Mouse (Mus musculus) heart, adult 2 months (tissue): ENCODE data around the gene Avil. TPM values are rescaled to one million over a fixed set of nuclear protein-coding genes. Genes with fewer than 3 reads are reported as not detected.

Experiments used
- DNase-seq, 2 experiments: peaks; one replicate each; pipeline ENCODE4 v3.0.0; 2021
- H3K27ac ChIP-seq: fragments of 200-600 bp; 2 replicates; pipeline ENCODE4 v1.8.1; 2022
- H3K27me3 ChIP-seq: fragments of 200-500 bp; 2 replicates; pipeline ENCODE4 v1.6.1; 2012; ENCODE audit warnings: mild to moderate bottlenecking, low read length, inconsistent platforms, mixed read lengths; ENCODE audit not compliant: control insufficient read depth, insufficient read depth
- H3K36me3 ChIP-seq: fragments of 200-500 bp; 2 replicates; pipeline ENCODE4 v1.6.1; 2012; ENCODE audit warnings: low read length, inconsistent platforms; ENCODE audit not compliant: control insufficient read depth, insufficient read depth
- H3K4me1 ChIP-seq: fragments of 200-500 bp; 2 replicates; pipeline ENCODE4 v1.6.1; 2011; ENCODE audit warnings: low read length; ENCODE audit not compliant: control insufficient read depth, insufficient read depth
- H3K4me3 ChIP-seq: fragments of 200-600 bp; 2 replicates; pipeline ENCODE4 v1.8.1; 2022
- H3K79me2 ChIP-seq: fragments of 200-500 bp; replicated peaks from 2 replicates; pipeline ENCODE4 v1.6.1; 2012; ENCODE audit warnings: mild to moderate bottlenecking, inconsistent platforms, low read length, moderate library complexity, mixed read lengths; ENCODE audit not compliant: control insufficient read depth, insufficient read depth
- H3K9ac ChIP-seq: fragments of 200-500 bp; 2 replicates; pipeline ENCODE4 v1.6.1; 2012; ENCODE audit warnings: low read depth, mild to moderate bottlenecking, control low read depth, inconsistent platforms, low read length, mixed read lengths
- CTCF ChIP-seq: fragments of 200-600 bp; IDR thresholded peaks from 2 replicates; pipeline ENCODE4 v1.8.1; 2022; ENCODE audit warnings: antibody characterized with exemption, mild to moderate bottlenecking, moderate library complexity
- EP300 ChIP-seq: fragments of 200-500 bp; IDR thresholded peaks from 2 replicates; pipeline ENCODE4 v1.6.1; 2011; ENCODE audit warnings: low read depth, low read length, control low read depth; ENCODE audit not compliant: insufficient read depth
- POLR2A ChIP-seq: fragments of 200-500 bp; IDR thresholded peaks from 2 replicates; pipeline ENCODE4 v1.6.1; 2011; ENCODE audit warnings: mild to moderate bottlenecking, low read depth, low read length, control low read depth; ENCODE audit not compliant: insufficient read depth
- WGBS: fragments of 180-500 bp; shearing (Covaris S2); methylation state at CpG from one replicate; pipeline ENCODE4 v1.1.7; 2018; 5-methylcytosine and 5-hydroxymethylcytosine counted together
- intact Hi-C: fragments of 180-260 bp; cut with DNase I; formaldehyde crosslinking; loops from one replicate; pipeline ENCODE4 v1.15.1; 2025
- polyA plus RNA-seq: library from polyadenylated mRNA; depleted of rRNA; stranded (reverse); fragments of >200 nt; gene quantifications from 2 replicates; pipeline ENCODE4 v1.2.3, GENCODE M21; 2012
- total RNA-seq, 2 experiments: library from RNA; stranded (reverse); gene quantifications; 2 replicates each; pipeline ENCODE4 v1.2.3; 2021

Avil gene
- total and polyA plus RNA-seq, 3 experiments = 0.29 to 0.48 (median 0.34) TPM

DNA sequence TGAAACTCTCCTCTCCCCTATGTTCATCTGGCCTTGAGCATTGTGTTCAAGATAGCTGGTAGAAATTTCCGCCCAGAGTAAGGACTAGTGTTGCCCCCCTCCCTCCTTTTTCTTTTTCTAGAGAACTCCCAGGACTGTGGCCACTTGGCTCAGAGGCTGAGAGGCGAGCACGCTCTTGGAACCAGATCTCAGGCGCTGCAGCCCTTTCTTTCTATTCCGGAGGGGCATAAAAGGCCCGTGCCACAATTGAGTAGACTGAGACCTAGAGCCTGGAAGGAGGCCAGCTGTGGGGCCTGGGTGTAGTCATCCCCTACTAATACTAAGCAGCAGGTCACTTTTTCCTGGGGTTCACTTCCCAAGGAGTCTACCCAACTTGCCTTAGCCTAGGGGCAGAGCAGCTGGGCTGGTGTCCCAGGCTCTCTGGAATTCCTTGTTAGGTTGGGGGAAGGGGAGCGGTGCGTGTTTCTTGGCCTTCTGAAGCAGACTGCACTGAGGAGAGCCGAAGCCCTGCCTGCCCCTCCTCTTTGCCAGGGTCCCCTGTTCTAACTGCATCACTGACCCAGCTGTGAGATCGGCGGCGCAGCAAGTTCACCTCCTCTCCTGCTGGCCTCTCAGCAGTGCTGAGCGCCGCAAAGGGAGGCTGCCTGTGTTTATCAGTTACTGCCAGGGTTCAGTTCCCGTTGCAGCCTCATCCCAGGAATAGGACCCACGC lies 20.1 kb upstream of the Avil start:
- H3K4me1 ChIP-seq = peaks cover 29% of the 10 kb centered on the region
- DNase-seq = peak; percentile 61 to 68
- H3K79me2 ChIP-seq = peaks cover 13% of the 10 kb centered on the region
- H3K27me3 ChIP-seq = no peaks in the 10 kb centered on the region
- under 1% methylated on average over 16 of the region's 16 CpGs for WGBS
- no peaks in the 10 kb centered on the region; the same call in 1 of the 2 replicates for H3K36me3 ChIP-seq
- intact Hi-C loops = no loop called here
- TF ChIP-seq EP300 (no peak), POLR2A (no peak), CTCF (no peak)
- H3K4me3 ChIP-seq = peak overlapping the region; percentile 88
- H3K9ac ChIP-seq = peak overlapping the region; percentile 98
- peak overlapping the region; percentile 100 for H3K27ac ChIP-seq

DNA sequence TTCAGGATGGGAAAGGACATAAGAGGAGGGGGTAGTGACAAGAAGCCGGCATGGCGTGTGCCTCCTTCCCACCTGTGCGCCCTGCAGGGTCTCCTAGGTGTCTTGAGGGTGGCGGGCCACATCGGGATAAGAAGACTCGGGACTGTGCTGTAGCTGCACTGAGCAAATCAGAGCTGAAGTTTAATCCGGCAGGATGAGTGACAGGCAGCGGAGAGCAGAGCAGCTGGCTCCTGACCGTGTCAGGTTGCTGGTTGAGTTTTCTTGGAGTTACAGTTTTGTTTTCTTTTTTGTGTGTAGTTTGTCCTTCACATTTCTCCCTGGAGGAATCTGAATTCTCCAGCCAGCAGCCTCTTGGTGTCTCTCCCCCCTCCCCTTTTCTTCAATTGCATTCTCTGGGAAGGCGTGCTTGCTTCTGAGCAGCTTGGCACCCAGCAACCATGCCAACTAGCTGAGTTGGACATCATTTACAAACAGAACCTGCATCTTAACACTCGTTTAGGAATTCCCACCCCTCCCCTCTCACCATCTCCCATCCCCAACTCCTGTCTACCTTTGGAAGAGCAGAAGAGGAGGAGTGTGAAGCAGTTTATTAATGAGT lies 19.5 kb upstream of the Avil start:
- Histone ChIP-seq H3K4me3 (peak overlapping the region; percentile 88), H3K79me2 (peaks cover 16% of the 10 kb centered on the region), H3K36me3 (no peaks in the 10 kb centered on the region; the same call in 1 of the 2 replicates), H3K9ac (peak overlapping the region; percentile 98), H3K4me1 (peaks cover 33% of the 10 kb centered on the region), H3K27me3 (no peaks in the 10 kb centered on the region), H3K27ac (peak overlapping the region; percentile 100)
- DNase-seq = no peak
- no peak for TF ChIP-seq POLR2A
- TF ChIP-seq EP300 = no peak
- intact Hi-C loops = no loop called here
- WGBS = 5% methylated on average over 11 of the region's 11 CpGs

GRCm38 (mm10) chr10:126981746-126982145 lies 18.8 kb upstream of the Avil start:
- peak overlapping the region; percentile 100 for H3K27ac ChIP-seq
- TF ChIP-seq CTCF (no peak), EP300 (no peak), POLR2A (peak; percentile 35; the same call in 1 of the 2 replicates)
- H3K9ac ChIP-seq = 0 out of 2 replicates have a peak overlapping the region, but pooled peaks have one; percentile 7
- DNase-seq = no peak
- H3K79me2 ChIP-seq = peaks cover 16% of the 10 kb centered on the region
- H3K36me3 ChIP-seq = no peaks in the 10 kb centered on the region; the same call in 1 of the 2 replicates
- peaks cover 38% of the 10 kb centered on the region for H3K4me1 ChIP-seq
- intact Hi-C loops = no loop called here
- WGBS = 26% methylated on average over 3 of the region's 3 CpGs
- H3K27me3 ChIP-seq = no peaks in the 10 kb centered on the region
- H3K4me3 ChIP-seq = peak overlapping the region; percentile 88

DNA sequence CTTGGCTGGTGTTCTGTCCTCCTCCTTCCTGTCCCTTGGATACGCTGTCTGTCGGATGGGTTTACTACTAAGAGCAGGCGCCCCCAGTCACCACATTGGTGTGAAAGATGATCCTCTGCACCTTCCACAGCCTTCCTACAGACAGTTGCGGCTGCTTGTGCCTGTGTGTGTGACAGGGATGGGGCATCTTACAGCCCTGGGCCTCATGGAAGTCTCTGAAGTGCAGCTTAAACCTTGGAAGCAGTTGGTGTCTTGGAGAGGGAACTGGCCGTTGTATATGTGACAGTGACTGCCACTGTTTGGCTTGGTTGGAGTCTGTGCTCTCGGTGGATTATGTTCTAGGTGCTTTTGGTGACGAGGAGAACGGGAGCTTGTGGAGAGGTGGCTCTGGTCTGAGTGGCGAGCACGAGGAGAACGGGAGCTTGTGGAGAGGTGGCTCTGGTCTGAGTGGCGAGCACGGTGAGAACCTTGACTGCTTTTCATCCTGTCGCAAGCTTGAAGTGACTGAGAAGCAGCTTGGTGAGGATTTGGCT lies 17.2 kb upstream of the Avil start:
- Histone ChIP-seq H3K27ac (peak overlapping the region; percentile 100), H3K4me1 (peaks cover 47% of the 10 kb centered on the region), H3K36me3 (peaks cover under 1% of the 10 kb centered on the region; the same call in 1 of the 2 replicates), H3K27me3 (no peaks in the 10 kb centered on the region), H3K4me3 (peak overlapping the region; percentile 88), H3K79me2 (peaks cover 18% of the 10 kb centered on the region), H3K9ac (peak overlapping the region; percentile 58)
- WGBS = 7% methylated on average over 14 of the region's 14 CpGs
- intact Hi-C loops = no loop called here
- TF ChIP-seq EP300 (no peak), POLR2A (no peak), CTCF (no peak)
- no peak for DNase-seq

DNA sequence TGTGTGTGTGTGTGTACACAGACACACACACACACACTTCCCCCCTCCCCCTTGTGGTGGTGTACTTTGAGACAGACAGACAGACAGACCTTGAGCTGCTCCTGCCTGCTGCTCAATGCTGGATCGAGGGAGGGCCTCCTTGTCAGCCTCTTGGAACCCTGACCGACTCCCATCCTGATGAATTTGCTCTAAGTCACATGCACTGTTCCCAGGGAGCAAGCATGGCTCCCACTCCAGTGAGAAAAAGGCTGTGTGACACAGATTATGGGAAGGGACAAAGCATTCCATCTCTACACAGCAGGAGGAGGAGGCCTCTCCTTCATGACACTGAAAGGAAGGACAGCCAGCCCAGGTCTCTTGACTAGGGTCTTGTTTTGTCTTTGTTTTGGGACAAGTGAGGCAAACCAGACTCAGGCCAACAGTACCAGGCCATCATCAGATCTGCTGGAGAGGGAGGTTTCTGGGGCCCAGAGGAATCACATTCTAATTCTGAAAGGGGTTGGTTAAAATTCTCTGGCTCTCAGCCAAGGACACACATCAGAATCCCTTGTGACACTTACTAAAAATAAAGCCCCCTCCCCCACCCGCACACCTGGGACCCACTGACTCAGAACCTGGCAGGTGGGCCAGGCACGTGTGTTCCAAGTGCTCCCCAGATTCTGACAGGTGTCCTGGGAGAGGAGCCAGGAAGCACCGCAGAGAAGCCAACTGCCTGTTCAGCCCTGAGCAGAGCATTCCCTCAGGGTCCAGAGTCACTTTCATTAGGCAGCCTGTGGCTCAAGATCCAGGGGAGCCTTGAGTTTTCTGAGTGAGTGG lies 16.1 kb upstream of the Avil start:
- peak; percentile 57 to 67 for DNase-seq
- Histone ChIP-seq H3K9ac (peak overlapping the region; percentile 30), H3K79me2 (peaks cover 16% of the 10 kb centered on the region), H3K4me3 (peak overlapping the region; percentile 13; the same call in 1 of the 2 replicates), H3K4me1 (peaks cover 53% of the 10 kb centered on the region), H3K36me3 (peaks cover 3% of the 10 kb centered on the region; the same call in 1 of the 2 replicates), H3K27me3 (no peaks in the 10 kb centered on the region), H3K27ac (peak overlapping the region; percentile 100)
- under 1% methylated on average over 5 of the region's 5 CpGs for WGBS
- no peak for TF ChIP-seq POLR2A
- TF ChIP-seq EP300 = 0 out of 2 replicates have a peak, but pooled peaks have one; percentile 7
- no peak for TF ChIP-seq CTCF
- intact Hi-C loops = no loop called here
